Mouse (Mus musculus) R1 (cell line): ENCODE data around the gene Gpr68.

Experiments used
- DNase-seq: peaks from one replicate; pipeline ENCODE4 v3.0.0-alpha.2; 2018; ENCODE audit warnings: low read depth, low spot score

The Gpr68 gene

DNA sequence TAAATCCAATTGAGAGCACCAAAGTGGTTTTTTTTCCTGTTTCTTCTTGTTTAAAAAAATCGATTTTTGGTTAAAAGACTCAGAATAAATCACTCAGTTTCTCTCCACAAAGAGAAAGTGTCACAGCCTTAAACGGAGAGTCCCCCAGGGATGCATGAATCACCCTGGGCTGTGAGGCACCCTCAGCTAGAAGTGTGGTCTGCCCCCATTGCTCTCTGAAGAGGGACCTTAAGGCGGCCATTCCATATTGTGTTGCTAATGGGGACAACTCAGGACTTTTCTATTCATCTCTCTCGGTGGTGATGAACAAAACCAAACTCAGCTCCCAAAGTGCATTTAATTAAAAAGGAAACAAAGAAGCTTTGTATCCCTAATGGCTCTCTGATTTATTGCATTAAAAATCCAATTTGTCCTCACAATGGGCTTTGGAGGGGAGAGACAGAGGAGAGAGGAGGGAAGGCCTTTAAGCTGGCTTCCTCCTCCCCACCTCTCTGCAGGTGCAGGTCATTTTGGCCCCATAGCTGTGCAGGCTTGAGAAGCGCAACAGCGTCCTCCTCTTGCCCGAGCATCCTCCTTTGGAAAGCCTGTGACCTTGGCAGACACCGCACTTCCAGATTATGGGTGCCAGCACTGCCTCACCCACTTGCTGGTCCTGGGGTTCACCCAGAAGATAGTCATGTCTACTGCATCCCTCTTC, 76.2 kb downstream of the Gpr68 start:
- peak; percentile 64 for DNase-seq

GRCm38 (mm10) chr12:100831021-100831420, 77.0 kb downstream of the Gpr68 start:
- DNase-seq = no peak
